Mouse (Mus musculus): ENCODE results near the gene Sowahb.

GRCm38 (mm10) chr5:93045371-93045714 lies 521 bp upstream of the Sowahb start:
- TF ChIP-seq POLR2A (IDR thresholded peaks at IDR 0.05; ENCODE audit: low read depth, low read length) (no peak), CTCF (IDR thresholded peaks at IDR 0.05; ENCODE audit: borderline replicate concordance, insufficient read depth, low read length) (no peak)
